ENCODE assay signal across 8 mouse cellular contexts in the genomic region with DNA sequence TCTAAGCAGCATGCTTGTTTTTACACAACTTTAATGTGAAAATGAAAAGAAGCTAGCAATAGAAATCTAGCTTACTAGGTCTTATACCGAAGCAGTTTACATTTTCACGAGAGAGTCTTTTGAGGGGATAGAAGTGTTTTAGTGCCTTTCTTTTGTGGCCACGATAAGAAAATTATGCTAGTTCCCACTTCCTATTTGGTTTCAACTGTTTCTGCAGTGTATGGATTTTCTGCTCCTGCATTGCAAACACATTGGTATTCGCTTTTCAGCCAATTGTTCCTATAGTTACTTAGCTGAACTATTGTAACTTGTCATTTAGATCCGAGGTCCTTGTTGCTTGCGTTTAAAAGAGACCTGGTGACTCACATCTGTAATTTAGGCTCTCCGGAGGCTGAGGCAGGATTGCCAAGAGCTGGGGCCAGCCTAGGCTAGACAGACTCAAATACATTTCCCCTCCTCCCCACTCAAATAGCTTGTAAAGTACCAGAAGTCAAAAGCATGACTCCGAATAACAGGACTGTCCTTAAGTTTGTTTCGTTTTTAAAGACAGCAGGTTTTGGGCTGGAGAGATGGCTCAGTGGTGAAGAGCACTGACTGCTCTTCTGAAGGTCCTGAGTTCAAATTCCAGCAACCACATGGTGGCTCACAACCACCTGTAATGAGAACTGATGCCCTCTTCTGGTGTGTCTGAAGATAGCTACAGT. TPM values are rescaled to one million over a fixed set of nuclear protein-coding genes. Genes with fewer than 3 reads are reported as not detected.
DNase-seq lines count a peak whose midpoint lies in the region; ATAC-seq and TF ChIP-seq lines count a peak whose summit lies in the region.

No protein-coding gene starts in this region.

- WGBS in heart, embryonic 15.5 days: 32% methylated on average over 9 of the region's 9 CpGs
- 24% methylated on average over 9 of the region's 9 CpGs for WGBS in heart, postnatal 0 days
- WGBS in midbrain, embryonic 10.5 days: 44% methylated on average over 9 of the region's 9 CpGs

- no peak for TF ChIP-seq CTCF in heart, postnatal 0 days (IDR thresholded peaks at IDR 0.05; ENCODE audit: low read depth)

- H3K4me3 ChIP-seq in heart, embryonic 15.5 days: peak overlapping the region; percentile 71
- peak overlapping the region; percentile 67 for H3K4me3 ChIP-seq in heart, postnatal 0 days (ENCODE audit: low read depth, low read length)
- H3K4me3 ChIP-seq in midbrain, embryonic 10.5 days: peak overlapping the region; percentile 79

- no peak for ATAC-seq in heart, embryonic 15.5 days (replicated peaks; ENCODE audit: insufficient number of reproducible peaks, insufficient read depth, low FRiP score, low read depth)
- no peak for ATAC-seq in heart, postnatal 0 days (ENCODE audit: insufficient read depth, low read depth)

- H3K9me3 ChIP-seq in heart, embryonic 15.5 days (replicated peaks): no peaks in the 10 kb centered on the region
- no peaks in the 10 kb centered on the region for H3K9me3 ChIP-seq in heart, postnatal 0 days (replicated peaks; ENCODE audit: control insufficient read depth, low read length)
- no peaks in the 10 kb centered on the region for H3K9me3 ChIP-seq in midbrain, embryonic 10.5 days (replicated peaks)

- DNase-seq in heart, adult 8-10 months (ENCODE audit: low spot score): no peak
- DNase-seq in MEL-GATA-1-ER (ENCODE audit: extremely low read depth, low read depth): peak; percentile 79
- peak; percentile 31 for DNase-seq in heart, postnatal 0 days (ENCODE audit: low spot score)
- no peak for DNase-seq in midbrain, embryonic 10.5 days (ENCODE audit: low spot score)
- DNase-seq in frontal cortex, postnatal 10 days (ENCODE audit: low spot score in 2 of 2): no peak
- no peak for DNase-seq in urinary bladder, adult 2 months (ENCODE audit: low spot score)
- DNase-seq in spleen, postnatal 14 days (ENCODE audit: low spot score in 2 of 2): no peak

- H3K27me3 ChIP-seq in heart, embryonic 15.5 days: no peaks in the 10 kb centered on the region
- H3K27me3 ChIP-seq in heart, postnatal 0 days (ENCODE audit: control insufficient read depth, insufficient read depth, low read length): no peaks in the 10 kb centered on the region
- H3K27me3 ChIP-seq in midbrain, embryonic 10.5 days (ENCODE audit: low read depth, poor library complexity, severe bottlenecking): no peaks in the 10 kb centered on the region

- H3K27ac ChIP-seq in heart, embryonic 15.5 days: peak overlapping the region; percentile 100
- H3K27ac ChIP-seq in heart, postnatal 0 days (ENCODE audit: low read depth): peak overlapping the region; percentile 99
- H3K27ac ChIP-seq in midbrain, embryonic 10.5 days (replicated peaks): peak overlapping the region; percentile 100

- H3K9ac ChIP-seq in heart, embryonic 15.5 days: peak overlapping the region; percentile 52
- H3K9ac ChIP-seq in heart, postnatal 0 days (replicated peaks; ENCODE audit: low read depth, low read length): peak overlapping the region; percentile 81

- TF ChIP-seq EP300 in heart, postnatal 0 days (IDR thresholded peaks at IDR 0.05; ENCODE audit: low read depth): no peak

- peak overlapping the region; percentile 89 for H3K4me2 ChIP-seq in heart, embryonic 15.5 days
- peak overlapping the region; percentile 73 for H3K4me2 ChIP-seq in heart, postnatal 0 days (ENCODE audit: low read depth, low read length)

- peaks cover 33% of the 10 kb centered on the region for H3K4me1 ChIP-seq in heart, embryonic 15.5 days (replicated peaks)
- peaks cover 17% of the 10 kb centered on the region for H3K4me1 ChIP-seq in heart, postnatal 0 days (ENCODE audit: control insufficient read depth, insufficient read depth)
- peaks cover 41% of the 10 kb centered on the region for H3K4me1 ChIP-seq in midbrain, embryonic 10.5 days

- H3K36me3 ChIP-seq in heart, embryonic 15.5 days: no peaks in the 10 kb centered on the region
- H3K36me3 ChIP-seq in heart, postnatal 0 days (replicated peaks; ENCODE audit: control insufficient read depth, insufficient read depth, low read length): no peaks in the 10 kb centered on the region
- H3K36me3 ChIP-seq in midbrain, embryonic 10.5 days: peaks cover 2% of the 10 kb centered on the region; the same call in 1 of the 2 replicates

RNA-seq across cellular contexts. Expression of a gene that starts 0.6 kb away (rescaled TPM):
- 0.21 and 0.25 TPM in 2 replicates for polyA plus RNA-seq in heart, embryonic 15.5 days (2015; fragmentation: Nextera tagmentation; extraction: Ambion mirVana)
- total RNA-seq in heart, adult 8-10 months (2022): 1 to 10 TPM; 5.9 to 8.4 (median 6.9) TPM
- total RNA-seq in heart, postnatal 0 days (2014; rRNA removed; ENCODE audit: low replicate concordance): 88.7 and 119 TPM in 2 replicates
- polyA plus RNA-seq in heart, postnatal 0 days (2015; fragmentation: Nextera tagmentation; extraction: Ambion mirVana): 0.34 and 0.37 TPM in 2 replicates
- polyA plus RNA-seq in midbrain, embryonic 10.5 days (2016; fragmentation: Nextera tagmentation; extraction: Ambion mirVana): 0.52 and 0.53 TPM in 2 replicates
- polyA plus RNA-seq in urinary bladder, adult 2 months (2012; rRNA removed): 0.17 and 0.18 TPM in 2 replicates

RNA-seq across cellular contexts. Expression of a gene that starts 3.2 kb away (rescaled TPM):
- polyA plus RNA-seq in heart, embryonic 15.5 days (2015; fragmentation: Nextera tagmentation; extraction: Ambion mirVana): 75.6 and 76.8 TPM in 2 replicates
- total RNA-seq in heart, adult 8-10 months (2022): 10 to 100 TPM; 20.6 to 35.7 (median 31.6) TPM
- 13.1 and 19.3 TPM in 2 replicates for total RNA-seq in heart, postnatal 0 days (2014; rRNA removed; ENCODE audit: low replicate concordance)
- polyA plus RNA-seq in heart, postnatal 0 days (2015; fragmentation: Nextera tagmentation; extraction: Ambion mirVana): 88.8 and 88.9 TPM in 2 replicates
- polyA plus RNA-seq in midbrain, embryonic 10.5 days (2016; fragmentation: Nextera tagmentation; extraction: Ambion mirVana): 97.4 and 102 TPM in 2 replicates
- 152 and 198 TPM in 2 replicates for polyA plus RNA-seq in urinary bladder, adult 2 months (2012; rRNA removed)

RNA-seq across cellular contexts. Expression of a gene that starts 22.6 kb away (rescaled TPM):
- polyA plus RNA-seq in heart, embryonic 15.5 days (2015; fragmentation: Nextera tagmentation; extraction: Ambion mirVana): 1.3 and 1.9 TPM in 2 replicates
- total RNA-seq in heart, adult 8-10 months (2022): 1 to 10 TPM in 1 of 4 experiments, under 1 TPM in 3; 0.89 to 1.6 (median 0.94) TPM
- total RNA-seq in heart, postnatal 0 days (2014; rRNA removed; ENCODE audit: low replicate concordance): 0.04 and 0.43 TPM in 2 replicates
- 1.4 and 2.5 TPM in 2 replicates for polyA plus RNA-seq in heart, postnatal 0 days (2015; fragmentation: Nextera tagmentation; extraction: Ambion mirVana)
- 1.4 and 3.5 TPM in 2 replicates for polyA plus RNA-seq in midbrain, embryonic 10.5 days (2016; fragmentation: Nextera tagmentation; extraction: Ambion mirVana)
- 0.40 and 0.52 TPM in 2 replicates for polyA plus RNA-seq in urinary bladder, adult 2 months (2012; rRNA removed)

RNA-seq across cellular contexts. Expression of a gene that starts 23.2 kb away (rescaled TPM):
- polyA plus RNA-seq in heart, embryonic 15.5 days (2015; fragmentation: Nextera tagmentation; extraction: Ambion mirVana): 60.4 and 66.9 TPM in 2 replicates
- 10 to 100 TPM; 60.9 to 70.3 (median 65.5) TPM for total RNA-seq in heart, adult 8-10 months (2022)
- 28.2 and 37.7 TPM in 2 replicates for total RNA-seq in heart, postnatal 0 days (2014; rRNA removed; ENCODE audit: low replicate concordance)
- polyA plus RNA-seq in heart, postnatal 0 days (2015; fragmentation: Nextera tagmentation; extraction: Ambion mirVana): 51.1 and 52.7 TPM in 2 replicates
- polyA plus RNA-seq in midbrain, embryonic 10.5 days (2016; fragmentation: Nextera tagmentation; extraction: Ambion mirVana): 156 and 160 TPM in 2 replicates
- 31.2 and 40.7 TPM in 2 replicates for polyA plus RNA-seq in urinary bladder, adult 2 months (2012; rRNA removed)

RNA-seq across cellular contexts. Expression of a gene that starts 23.3 kb away (rescaled TPM):
- 0.04 TPM in 1 of 2 replicates, not detected in the other for polyA plus RNA-seq in heart, embryonic 15.5 days (2015; fragmentation: Nextera tagmentation; extraction: Ambion mirVana)
- total RNA-seq in heart, adult 8-10 months (2022): not detected
- not detected in 2 replicates for total RNA-seq in heart, postnatal 0 days (2014; rRNA removed; ENCODE audit: low replicate concordance)
- not detected in 2 replicates for polyA plus RNA-seq in heart, postnatal 0 days (2015; fragmentation: Nextera tagmentation; extraction: Ambion mirVana)
- polyA plus RNA-seq in midbrain, embryonic 10.5 days (2016; fragmentation: Nextera tagmentation; extraction: Ambion mirVana): 0.10 TPM in 1 of 2 replicates, not detected in the other
- 0.04 and 0.06 TPM in 2 replicates for polyA plus RNA-seq in urinary bladder, adult 2 months (2012; rRNA removed)

Comparison
In these comparisons a context has a peak if more than half of its experiments do, and no peak if none do; other contexts are left out.
1. DNase-seq: peak in MEL-GATA-1-ER (single experiment) and heart, postnatal 0 days (single experiment); none in heart, adult 8-10 months (single experiment), midbrain, embryonic 10.5 days (single experiment), frontal cortex, postnatal 10 days (0 of 2), urinary bladder, adult 2 months (single experiment) and spleen, postnatal 14 days (0 of 2).
2. Peak in every context shown above with its lines, with median percentiles within 50 percentile points of each other: H3K27ac ChIP-seq and H3K4me3 ChIP-seq.